Mouse (Mus musculus): ENCODE data around the gene Esrrb.

Esrrb gene

GRCm38 (mm10) chr12:86497126-86497525 lies 136.2 kb downstream of the Esrrb start:
- no peak for DNase-seq (ENCODE audit: low read depth, low spot score)

GRCm38 (mm10) chr12:86498765-86499164 lies 137.8 kb downstream of the Esrrb start:
- DNase-seq (ENCODE audit: low read depth, low spot score), result no peak

- no peak for DNase-seq (ENCODE audit: low read depth, low spot score)
These were observed 140.8 kb downstream of the Esrrb start for GRCm38 (mm10) chr12:86501728-86502127.

GRCm38 (mm10) chr12:86503921-86504320 lies 143.0 kb downstream of the Esrrb start:
- no peak for DNase-seq (ENCODE audit: low read depth, low spot score)

GRCm38 (mm10) chr12:86504321-86504720 lies 143.4 kb downstream of the Esrrb start:
- DNase-seq (ENCODE audit: low read depth, low spot score), result no peak

GRCm38 (mm10) chr12:86507741-86508140 lies 146.8 kb downstream of the Esrrb start:
- DNase-seq (ENCODE audit: low read depth, low spot score), result peak; percentile 74

GRCm38 (mm10) chr12:86508313-86508988 lies 147.5 kb downstream of the Esrrb start:
- no peak for DNase-seq (ENCODE audit: low read depth, low spot score)

- DNase-seq (ENCODE audit: low read depth, low spot score), result no peak
These were observed 148.7 kb downstream of the Esrrb start for GRCm38 (mm10) chr12:86509295-86510279.

- DNase-seq (ENCODE audit: low read depth, low spot score), result no peak
These were observed 151.4 kb downstream of the Esrrb start for GRCm38 (mm10) chr12:86512335-86512734.

- no peak for DNase-seq (ENCODE audit: low read depth, low spot score)
These were observed 152.7 kb downstream of the Esrrb start for GRCm38 (mm10) chr12:86513596-86513995.

GRCm38 (mm10) chr12:86516602-86517001 lies 155.7 kb downstream of the Esrrb start:
- DNase-seq (ENCODE audit: low read depth, low spot score), result no peak

GRCm38 (mm10) chr12:86517721-86518120 lies 156.8 kb downstream of the Esrrb start:
- no peak for DNase-seq (ENCODE audit: low read depth, low spot score)

GRCm38 (mm10) chr12:86518746-86519145 lies 157.8 kb downstream of the Esrrb start:
- DNase-seq (ENCODE audit: low read depth, low spot score), result no peak

GRCm38 (mm10) chr12:86534283-86534682 lies 173.4 kb downstream of the Esrrb start:
- DNase-seq (ENCODE audit: low read depth, low spot score), result no peak

- no peak for DNase-seq (ENCODE audit: low read depth, low spot score)
These were observed 176.9 kb downstream of the Esrrb start for GRCm38 (mm10) chr12:86537799-86538198.

GRCm38 (mm10) chr12:86538711-86539110 lies 177.8 kb downstream of the Esrrb start:
- no peak for DNase-seq (ENCODE audit: low read depth, low spot score)

GRCm38 (mm10) chr12:86539511-86539910 lies 178.6 kb downstream of the Esrrb start:
- DNase-seq (ENCODE audit: low read depth, low spot score), result no peak

- no peak for DNase-seq (ENCODE audit: low read depth, low spot score)
These were observed 186.9 kb downstream of the Esrrb start for GRCm38 (mm10) chr12:86547808-86548207.

GRCm38 (mm10) chr12:86553037-86553436 lies 192.1 kb downstream of the Esrrb start:
- DNase-seq (ENCODE audit: low read depth, low spot score), result no peak

GRCm38 (mm10) chr12:86556796-86557517 lies 196.0 kb downstream of the Esrrb start:
- DNase-seq (ENCODE audit: low read depth, low spot score), result peak; percentile 21

GRCm38 (mm10) chr12:86558889-86559288 lies 198.0 kb downstream of the Esrrb start:
- no peak for DNase-seq (ENCODE audit: low read depth, low spot score)

- no peak for DNase-seq (ENCODE audit: low read depth, low spot score)
These were observed 201.8 kb downstream of the Esrrb start for GRCm38 (mm10) chr12:86562705-86563104.

All from retina, postnatal 7 days (tissue).